Mouse (Mus musculus) heart, embryonic 13.5 days (tissue): ENCODE data around the gene Foxo4. TPM values are rescaled to one million over a fixed set of nuclear protein-coding genes. Genes with fewer than 3 reads are reported as not detected.
A peak's percentile ranks its signal among the peaks of the same experiment; 100 is the strongest.

Source experiments
- ATAC-seq: fragments of 200-750 bp; cut with Nextera tagmentation; 2 replicates; pipeline ENCODE4 v1.8.0; 2017; ENCODE audit warnings: moderate TSS enrichment; ENCODE audit not compliant: insufficient number of reproducible peaks, low FRiP score, low TSS enrichment; ENCODE audit errors: extremely low read depth
- H3K27ac ChIP-seq: fragments of 300-500 bp; sonication (generic); replicated peaks from 2 replicates; pipeline ENCODE4 v1.5.1; 2015; ENCODE audit warnings: moderate library complexity, mild to moderate bottlenecking, inconsistent platforms
- H3K27me3 ChIP-seq: fragments of 300-500 bp; sonication (generic); replicated peaks from 2 replicates; pipeline ENCODE4 v1.6.1; 2015; ENCODE audit warnings: mild to moderate bottlenecking, inconsistent platforms
- H3K36me3 ChIP-seq: fragments of 300-500 bp; sonication (generic); 2 replicates; pipeline ENCODE4 v1.6.1; 2015; ENCODE audit warnings: mild to moderate bottlenecking, inconsistent platforms
- H3K4me1 ChIP-seq: fragments of 300-500 bp; sonication (generic); 2 replicates; pipeline ENCODE4 v1.6.1; 2015; ENCODE audit warnings: inconsistent platforms
- H3K4me2 ChIP-seq: fragments of 300-500 bp; sonication (generic); 2 replicates; pipeline ENCODE4 v1.6.1; 2015; ENCODE audit warnings: inconsistent platforms, mild to moderate bottlenecking, moderate library complexity
- H3K4me3 ChIP-seq: fragments of 300-500 bp; sonication (generic); 2 replicates; pipeline ENCODE4 v1.5.1; 2015; ENCODE audit warnings: moderate library complexity, mild to moderate bottlenecking, inconsistent platforms
- H3K9ac ChIP-seq: fragments of 300-500 bp; sonication (generic); 2 replicates; pipeline ENCODE4 v1.6.1; 2015; ENCODE audit warnings: inconsistent platforms, mild to moderate bottlenecking, moderate library complexity
- H3K9me3 ChIP-seq: fragments of 300-500 bp; sonication (generic); 2 replicates; pipeline ENCODE4 v1.6.1; 2016; ENCODE audit warnings: inconsistent platforms
- WGBS: fragments of 180-500 bp; shearing (Covaris S2); methylation state at CpG from one replicate; pipeline ENCODE4 v1.1.7; 2015; ENCODE audit warnings: mixed read lengths; 5-methylcytosine and 5-hydroxymethylcytosine counted together
- polyA plus RNA-seq: library from polyadenylated mRNA; unstranded; fragments of >200 nt; fragmentation: Nextera tagmentation; extraction: Ambion mirVana; gene quantifications from 2 replicates; pipeline ENCODE4 v1.2.1, GENCODE M21; 2015

Foxo4 gene
- polyA plus RNA-seq, 1 experiment from 2014 or later, result 1.7 TPM

DNA sequence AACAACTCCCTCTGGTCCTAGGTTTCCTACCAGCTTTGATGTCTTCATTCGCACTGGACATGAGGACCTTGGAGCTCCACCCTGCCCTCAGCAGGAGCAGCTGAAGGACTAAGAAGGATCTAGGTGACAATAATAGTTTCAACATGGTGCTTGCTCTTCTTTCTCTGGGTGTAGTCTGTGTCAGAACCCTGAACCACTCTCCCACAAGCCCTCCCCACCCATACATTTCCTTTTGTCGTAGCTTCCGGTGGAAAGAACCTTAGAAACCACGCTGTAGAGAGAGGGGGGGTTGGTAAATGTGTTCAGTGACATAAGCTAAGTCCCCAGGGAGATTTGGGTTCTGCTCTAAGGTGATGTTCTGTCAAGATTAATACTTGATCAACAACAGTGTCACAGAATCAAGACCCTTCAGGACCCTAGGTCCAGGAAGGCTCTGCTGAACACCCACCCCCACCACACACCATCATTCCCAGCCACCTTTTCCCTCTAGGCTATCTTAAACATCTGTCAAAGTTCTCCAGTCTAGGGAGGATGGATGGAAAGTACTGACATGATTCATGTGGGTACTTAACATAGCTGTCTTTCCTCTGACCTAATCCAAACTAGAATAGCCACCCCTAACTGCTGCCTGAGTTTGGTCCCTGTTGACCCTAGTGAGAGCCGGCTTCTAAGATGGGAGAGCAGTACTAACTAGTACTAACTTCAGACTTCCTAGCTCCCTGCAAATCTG is 13.9 kb downstream of the Foxo4 start, which contains the start of gene Il2rg:
TSS of gene Il2rg (minus strand) at position 231 of the 730 bp plus-strand sequence.
- no peaks in the 10 kb centered on the region for H3K9me3 ChIP-seq
- peaks cover 9% of the 10 kb centered on the region for H3K27me3 ChIP-seq
- 41% methylated on average over 5 of the region's 5 CpGs for WGBS
- peaks cover 9% of the 10 kb centered on the region for H3K4me1 ChIP-seq
- H3K36me3 ChIP-seq, result no peaks in the 10 kb centered on the region
- peak within 1 kb of the TSS; percentile 35 for H3K4me2 ChIP-seq
- no peak within 1 kb of the TSS for H3K27ac ChIP-seq
- H3K4me3 ChIP-seq, result peak within 1 kb of the TSS; percentile 14
- ATAC-seq, result no peak
- no peak within 1 kb of the TSS for H3K9ac ChIP-seq

DNA sequence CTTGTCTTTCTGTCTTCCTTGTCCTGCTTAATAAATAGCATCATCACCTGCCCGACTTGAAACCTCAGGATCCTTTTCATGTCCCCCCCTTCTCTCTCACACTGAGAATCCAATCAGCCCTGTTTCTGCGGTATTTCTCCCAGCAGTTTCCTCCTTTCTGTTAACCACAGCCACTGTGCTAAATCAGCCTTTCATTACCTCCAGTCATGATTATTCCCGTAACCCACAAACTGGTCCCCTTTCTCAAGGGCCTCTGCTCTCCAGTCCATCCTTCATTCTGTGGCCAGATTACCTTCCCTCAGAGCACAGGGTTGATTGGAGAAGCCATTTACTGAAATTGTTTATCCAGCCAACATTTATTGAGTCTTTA is 14.4 kb downstream of the Foxo4 start, which contains the start of gene Gm20489:
TSS of gene Gm20489 (minus strand) at position 269 of the 370 bp plus-strand sequence.
- H3K36me3 ChIP-seq, result no peaks in the 10 kb centered on the region
- no peak for ATAC-seq
- peaks cover 9% of the 10 kb centered on the region for H3K4me1 ChIP-seq
- WGBS, result 48% methylated on average over 3 of the region's 3 CpGs
- H3K27ac ChIP-seq, result no peak within 1 kb of the TSS
- H3K4me2 ChIP-seq, result peak within 1 kb of the TSS; percentile 35
- no peak within 1 kb of the TSS for H3K9ac ChIP-seq
- peaks cover 14% of the 10 kb centered on the region for H3K27me3 ChIP-seq
- no peaks in the 10 kb centered on the region for H3K9me3 ChIP-seq
- peak within 1 kb of the TSS; percentile 14; the same call in 1 of the 2 replicates for H3K4me3 ChIP-seq

DNA sequence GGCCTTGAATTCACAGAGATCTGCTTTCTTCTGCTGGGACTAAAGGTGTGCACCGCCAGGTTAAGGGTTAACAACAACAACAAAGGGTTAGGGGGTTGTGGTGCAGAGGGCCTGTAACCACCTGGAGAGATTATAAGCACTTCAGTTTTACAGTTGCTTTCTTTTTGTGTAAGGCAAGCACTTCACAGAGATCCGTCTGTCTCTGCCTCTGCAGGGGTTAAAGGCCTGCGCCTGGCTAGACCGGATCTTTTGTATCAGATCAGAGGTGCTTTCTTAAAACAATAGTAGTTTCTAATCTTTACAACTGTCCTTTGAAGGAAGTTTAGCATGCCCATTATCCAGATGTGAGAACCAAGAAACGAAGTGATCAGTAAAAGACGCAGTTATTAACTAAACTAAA is 19.1 kb downstream of the Foxo4 start:
- H3K9ac ChIP-seq, result peak overlapping the region; percentile 71
- H3K4me1 ChIP-seq, result peaks cover 11% of the 10 kb centered on the region
- peak overlapping the region; percentile 67 for H3K4me3 ChIP-seq
- H3K27ac ChIP-seq, result peak overlapping the region; percentile 61; the same call in 1 of the 2 replicates
- H3K9me3 ChIP-seq, result no peaks in the 10 kb centered on the region
- peak overlapping the region; percentile 68 for H3K4me2 ChIP-seq
- peaks cover 23% of the 10 kb centered on the region for H3K36me3 ChIP-seq
- WGBS, result 32% methylated on average over 6 of the region's 6 CpGs
- ATAC-seq, result no peak
- H3K27me3 ChIP-seq, result peaks cover 14% of the 10 kb centered on the region

DNA sequence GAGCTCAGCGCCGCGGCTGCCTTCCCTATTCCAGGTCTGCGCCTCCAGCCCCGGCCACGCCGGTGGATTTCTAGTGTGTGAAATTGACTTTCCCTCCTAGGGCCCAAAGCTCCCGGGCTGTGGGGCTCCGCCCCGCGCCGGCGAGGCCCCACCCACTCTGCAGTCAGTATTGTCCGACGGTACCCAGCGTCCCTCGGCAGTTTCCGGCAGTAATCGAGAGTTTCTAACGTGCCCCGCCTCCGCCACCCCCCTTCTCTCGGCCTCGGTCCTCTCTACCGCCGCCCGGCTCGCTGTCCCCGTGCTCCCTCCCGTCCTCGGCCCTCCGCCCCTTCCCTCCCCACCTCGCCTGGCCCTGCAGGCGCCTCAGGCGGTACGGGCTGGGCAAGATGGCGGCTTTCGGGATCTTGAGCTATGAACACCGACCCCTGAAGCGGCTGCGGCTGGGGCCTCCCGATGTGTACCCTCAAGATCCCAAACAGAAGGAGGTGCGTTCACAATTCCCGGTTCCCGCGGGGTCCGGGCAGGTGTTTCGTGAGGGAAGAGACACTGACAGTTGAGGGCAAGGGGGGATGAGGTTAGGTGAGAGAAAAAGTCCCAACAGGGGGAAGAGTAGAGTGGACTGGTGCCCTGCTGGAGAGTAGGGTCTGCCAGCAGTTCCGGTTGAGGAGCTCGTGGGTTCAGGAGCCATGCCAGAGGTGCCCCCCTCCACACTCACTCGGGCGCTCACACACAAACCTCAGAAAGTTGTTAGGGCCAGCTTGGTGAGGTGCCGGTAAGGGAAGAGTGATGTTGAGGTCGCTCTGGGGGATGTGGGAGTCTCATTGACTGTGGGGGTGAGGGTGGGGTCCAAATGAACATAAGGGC is 19.8 kb downstream of the Foxo4 start, which contains the start of gene Med12:
TSS of gene Med12 (plus strand) at position 156 of the 864 bp plus-strand sequence.
- H3K27me3 ChIP-seq, result peaks cover 14% of the 10 kb centered on the region; the same call in 1 of the 2 replicates
- H3K4me2 ChIP-seq, result peak within 1 kb of the TSS; percentile 68
- peaks cover 11% of the 10 kb centered on the region for H3K4me1 ChIP-seq
- peak within 1 kb of the TSS; percentile 67 for H3K4me3 ChIP-seq
- peak; percentile 95 for ATAC-seq
- H3K9me3 ChIP-seq, result no peaks in the 10 kb centered on the region
- WGBS, result 9% methylated on average over 49 of the region's 54 CpGs
- peaks cover 30% of the 10 kb centered on the region for H3K36me3 ChIP-seq
- H3K9ac ChIP-seq, result peak within 1 kb of the TSS; percentile 86
- peak within 1 kb of the TSS; percentile 85 for H3K27ac ChIP-seq

DNA sequence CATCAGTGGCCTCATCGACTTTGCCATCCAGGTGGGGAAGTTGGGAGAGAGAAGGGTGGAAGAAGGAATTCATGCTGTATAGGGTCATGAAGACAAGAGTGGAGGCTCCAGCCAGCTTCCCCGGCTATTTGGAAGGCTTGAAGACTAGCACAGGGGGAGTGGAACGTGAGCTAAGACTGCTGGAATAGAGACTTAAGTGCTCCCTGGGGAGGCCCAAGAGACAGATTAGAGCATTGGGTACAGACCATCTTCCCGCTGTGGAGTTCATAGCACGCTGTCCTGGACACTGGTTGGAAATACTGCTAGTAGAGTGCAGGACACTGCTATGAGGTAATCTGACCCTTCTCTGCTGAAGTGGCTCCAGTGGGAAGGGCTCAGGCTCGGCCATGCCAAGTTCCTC is 28.5 kb downstream of the Foxo4 start:
- H3K9me3 ChIP-seq, result no peaks in the 10 kb centered on the region
- ATAC-seq, result no peak
- peaks cover 93% of the 10 kb centered on the region for H3K36me3 ChIP-seq
- no peak overlapping the region for H3K4me3 ChIP-seq
- H3K4me1 ChIP-seq, result 0 out of 2 replicates have a peak, but pooled peaks cover 3% of the 10 kb centered on the region
- H3K27me3 ChIP-seq, result no peaks in the 10 kb centered on the region
- no peak overlapping the region for H3K9ac ChIP-seq
- WGBS, result 81% methylated on average over 6 of the region's 6 CpGs
- no peak overlapping the region for H3K4me2 ChIP-seq
- no peak overlapping the region for H3K27ac ChIP-seq

DNA sequence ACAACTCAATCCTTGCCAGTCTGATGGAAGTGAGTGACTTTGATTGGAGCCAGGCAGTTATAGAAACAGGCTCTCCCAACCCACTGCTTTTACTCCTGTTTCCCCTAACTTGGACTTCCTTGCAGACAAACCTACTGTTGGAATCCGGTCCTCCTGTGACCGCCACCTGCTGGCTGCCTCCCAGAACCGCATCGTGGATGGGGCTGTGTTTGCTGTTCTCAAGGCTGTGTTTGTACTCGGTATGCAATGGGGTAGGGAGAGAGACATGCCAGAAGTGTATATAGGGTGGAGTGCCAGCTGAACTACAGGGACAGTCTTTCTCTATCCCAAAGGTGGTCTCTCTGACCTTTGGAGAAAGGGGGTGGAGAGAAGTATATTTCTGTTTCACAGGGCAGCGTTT is 31.2 kb downstream of the Foxo4 start:
- Histone ChIP-seq H3K9ac (no peak overlapping the region), H3K4me1 (0 out of 2 replicates have a peak, but pooled peaks cover 3% of the 10 kb centered on the region), H3K4me2 (no peak overlapping the region), H3K27me3 (no peaks in the 10 kb centered on the region), H3K36me3 (peaks cover 96% of the 10 kb centered on the region), H3K4me3 (no peak overlapping the region), H3K9me3 (no peaks in the 10 kb centered on the region), H3K27ac (no peak overlapping the region)
- ATAC-seq, result no peak
- 25% methylated on average over 6 of the region's 6 CpGs for WGBS

DNA sequence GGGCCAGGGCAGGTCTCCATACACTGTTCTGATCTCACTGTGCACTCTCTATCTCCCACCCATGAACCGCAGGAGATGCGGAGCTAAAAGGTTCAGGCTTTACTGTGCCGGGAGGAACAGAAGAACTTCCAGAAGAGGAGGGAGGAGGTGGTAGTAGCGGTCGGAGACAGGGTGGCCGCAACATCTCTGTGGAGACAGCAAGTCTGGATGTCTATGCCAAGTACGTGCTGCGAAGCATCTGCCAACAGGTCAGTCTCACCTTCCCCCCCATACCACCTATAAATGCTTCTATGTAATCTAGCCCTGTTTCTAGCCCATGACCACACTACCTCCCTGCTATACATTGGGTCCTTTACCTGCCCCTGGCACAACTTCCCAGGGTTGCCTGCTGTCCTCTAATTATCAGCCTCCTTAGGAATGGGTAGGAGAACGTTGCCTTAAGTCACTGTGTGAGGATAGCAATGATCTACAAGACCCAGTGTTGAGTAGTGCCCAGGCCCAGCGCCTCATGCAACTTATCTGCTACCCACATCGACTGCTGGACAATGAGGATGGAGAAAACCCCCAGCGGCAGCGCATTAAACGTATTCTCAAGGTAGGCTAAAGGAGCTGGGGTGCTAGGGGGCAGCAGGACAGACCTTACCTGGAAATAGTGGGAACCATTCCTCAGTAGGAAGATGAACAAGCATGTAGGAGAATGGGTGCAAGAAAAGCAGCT is 31.8 kb downstream of the Foxo4 start:
- no peak overlapping the region for H3K4me2 ChIP-seq

DNA sequence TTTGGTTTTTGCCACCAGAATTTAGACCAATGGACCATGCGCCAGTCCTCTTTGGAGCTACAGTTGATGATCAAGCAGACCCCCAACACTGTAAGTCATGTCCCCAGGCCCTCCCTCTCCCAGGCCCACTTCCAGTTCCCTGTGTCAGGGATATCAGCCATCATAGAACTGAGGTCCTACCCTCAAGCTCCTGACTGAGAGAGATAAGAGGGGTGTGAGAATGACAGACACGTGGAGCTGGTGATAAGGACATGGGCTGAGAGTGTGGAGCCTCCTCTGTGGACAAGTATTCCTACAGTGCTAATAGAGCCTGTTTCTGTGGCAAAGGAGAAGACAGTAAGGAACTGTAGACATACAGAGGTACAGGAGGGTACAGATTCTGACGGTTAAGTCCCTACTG is 33.2 kb downstream of the Foxo4 start:
- Histone ChIP-seq H3K9me3 (no peaks in the 10 kb centered on the region), H3K4me3 (no peak overlapping the region), H3K27me3 (no peaks in the 10 kb centered on the region), H3K36me3 (peaks cover 96% of the 10 kb centered on the region), H3K4me1 (0 out of 2 replicates have a peak, but pooled peaks cover 3% of the 10 kb centered on the region), H3K27ac (peak overlapping the region; percentile 48; the same call in 1 of the 2 replicates), H3K4me2 (no peak overlapping the region; the same call in 1 of the 2 replicates), H3K9ac (no peak overlapping the region)
- peak; percentile 59 for ATAC-seq
- 48% methylated on average over 3 of the region's 3 CpGs for WGBS

More for the DNA sequence above, 31.8 kb downstream of the Foxo4 start:
- peaks cover 96% of the 10 kb centered on the region for H3K36me3 ChIP-seq
- 0 out of 2 replicates have a peak, but pooled peaks cover 3% of the 10 kb centered on the region for H3K4me1 ChIP-seq
- no peak overlapping the region for H3K27ac ChIP-seq
- WGBS, result 86% methylated on average over 14 of the region's 14 CpGs
- no peaks in the 10 kb centered on the region for H3K9me3 ChIP-seq
- no peak overlapping the region for H3K4me3 ChIP-seq
- ATAC-seq, result no peak
- H3K9ac ChIP-seq, result no peak overlapping the region
- H3K27me3 ChIP-seq, result no peaks in the 10 kb centered on the region

DNA sequence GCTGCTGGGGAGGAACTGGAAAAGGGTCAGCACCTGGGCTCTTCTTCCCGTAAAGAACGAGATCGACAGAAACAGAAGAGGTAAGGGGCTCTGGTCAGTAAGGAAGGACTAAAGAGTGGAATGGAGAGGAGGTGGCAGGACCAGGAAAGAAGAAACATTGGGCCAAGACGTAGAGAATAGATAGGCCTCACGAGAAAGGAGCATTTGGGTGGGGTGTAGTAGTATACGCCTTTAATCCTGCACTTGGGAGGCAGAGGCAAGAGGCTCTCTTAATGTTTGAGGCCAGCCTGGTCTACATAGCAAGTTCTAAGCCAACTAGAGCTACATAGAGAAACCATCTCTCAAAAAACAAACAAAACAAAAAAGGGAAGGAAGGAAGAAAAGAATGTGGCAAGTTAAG is 34.1 kb downstream of the Foxo4 start:
- Histone ChIP-seq H3K4me3 (no peak overlapping the region), H3K36me3 (peaks cover 96% of the 10 kb centered on the region), H3K4me2 (no peak overlapping the region), H3K9ac (no peak overlapping the region), H3K27ac (peak overlapping the region; percentile 48; the same call in 1 of the 2 replicates), H3K4me1 (0 out of 2 replicates have a peak, but pooled peaks cover 3% of the 10 kb centered on the region), H3K27me3 (0 out of 2 replicates have a peak, but pooled peaks cover under 1% of the 10 kb centered on the region), H3K9me3 (no peaks in the 10 kb centered on the region)
- no peak for ATAC-seq
- WGBS, result 78% methylated on average over 6 of the region's 6 CpGs

DNA sequence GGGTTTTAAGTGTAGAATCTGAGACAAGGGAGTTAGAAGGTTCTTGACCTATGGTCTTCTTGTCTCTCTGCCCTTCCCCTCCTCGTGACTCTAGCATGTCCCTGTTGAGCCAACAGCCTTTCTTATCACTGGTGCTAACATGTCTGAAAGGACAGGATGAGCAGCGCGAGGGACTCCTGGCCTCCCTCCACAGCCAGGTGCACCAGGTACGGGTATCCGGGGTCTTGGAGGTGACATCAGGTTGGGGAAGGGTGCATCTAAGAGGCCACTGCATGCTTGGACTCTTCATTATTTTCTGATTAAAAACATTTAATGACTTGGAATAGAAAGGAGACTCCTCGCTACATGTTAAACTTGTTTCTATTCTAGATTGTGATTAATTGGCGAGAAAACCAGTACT is 34.7 kb downstream of the Foxo4 start:
- H3K27ac ChIP-seq, result no peak overlapping the region
- peaks cover 96% of the 10 kb centered on the region for H3K36me3 ChIP-seq
- 0 out of 2 replicates have a peak, but pooled peaks cover 3% of the 10 kb centered on the region for H3K4me1 ChIP-seq
- no peak overlapping the region for H3K4me3 ChIP-seq
- ATAC-seq, result no peak
- no peak overlapping the region for H3K4me2 ChIP-seq
- no peak overlapping the region for H3K9ac ChIP-seq
- 81% methylated on average over 7 of the region's 7 CpGs for WGBS
- H3K27me3 ChIP-seq, result 0 out of 2 replicates have a peak, but pooled peaks cover 6% of the 10 kb centered on the region
- H3K9me3 ChIP-seq, result no peaks in the 10 kb centered on the region
